In genomic region chr2:35342605-35343004, GRCm38 (mm10) we compare ENCODE assay signal across 1 mouse cellular context.
TF ChIP-seq lines count a peak whose summit lies in the region.

No protein-coding gene starts in this region.

TF ChIP-seq in MEL, 35 proteins besides CTCF, POLR2A, EP300 and RAD21:
- TF ChIP-seq ZKSCAN1 (IDR thresholded peaks at IDR 0.05; ENCODE audit: low read depth, low read length) (peak; percentile 54; the same call in 1 of the 2 replicates), MYC (IDR thresholded peaks at IDR 0.05; ENCODE audit: low read depth, low read length) (no peak)
